ENCODE assay signal across 22 mouse cellular contexts in the genomic region with DNA sequence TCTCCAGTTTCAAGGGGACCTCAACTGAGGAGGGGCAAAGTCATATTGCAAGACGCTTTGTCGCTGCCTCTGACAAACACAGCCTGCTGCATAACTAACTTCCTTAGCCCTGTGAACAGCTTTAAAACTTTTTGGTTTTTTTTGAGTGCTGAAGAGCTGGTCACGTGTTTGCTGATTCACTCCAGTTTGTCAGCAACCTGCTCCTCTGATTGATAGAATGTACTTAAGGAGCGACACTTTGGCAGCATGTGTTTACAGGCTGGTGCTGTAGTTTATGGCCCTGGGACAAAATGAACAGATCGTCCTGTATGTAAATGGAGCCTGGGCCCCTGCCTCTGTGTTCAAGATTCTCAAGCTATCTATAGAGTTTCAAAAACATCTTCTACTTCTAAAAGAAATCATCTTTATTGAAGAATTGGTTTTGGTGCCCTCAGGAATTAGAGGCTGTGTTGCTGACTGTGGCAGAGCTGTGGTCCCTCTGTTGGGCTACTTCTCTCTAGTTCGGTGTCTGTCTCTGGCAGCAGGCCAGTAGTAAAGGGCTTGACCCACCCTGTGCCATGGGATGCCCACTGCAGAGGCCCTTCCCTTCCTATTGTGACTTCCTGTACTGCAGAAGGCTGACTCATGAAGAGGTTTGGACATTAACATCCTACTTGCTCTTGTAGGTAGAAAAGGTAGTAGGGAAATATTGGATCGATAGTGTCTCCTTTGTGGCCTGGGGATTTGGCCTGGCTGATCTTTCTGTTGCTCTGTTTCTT. TPM values are rescaled to one million over a fixed set of nuclear protein-coding genes. Genes with fewer than 3 reads are reported as not detected.
DNase-seq lines count a peak whose midpoint lies in the region; ATAC-seq and TF ChIP-seq lines count a peak whose summit lies in the region.
"Had no signal": no experiment of that assay in that cellular context is flagged by ENCODE, and none has a peak within 500 bp of the region (broad histone marks: within the 10 kb centered on the region; RNA-seq: fewer than 3 reads in every experiment).

No protein-coding gene starts in this region.

- peak; percentile 21 for DNase-seq in adrenal gland, adult 2 months
- DNase-seq in adrenal gland, postnatal 10 days = no peak
- DNase-seq in 3T3-L1 (ENCODE audit: low read depth, low spot score) = peak; percentile 48
- DNase-seq in brain, embryonic 14.5 days (ENCODE audit: low read depth) = peak; percentile 23
- no peak for DNase-seq in left cerebral cortex, postnatal 4 days
- DNase-seq in layer of hippocampus, postnatal 10 days (ENCODE audit: low spot score in 2 of 2) = no peak
- DNase-seq: adrenal gland, adult 8-10 months; cerebellum, adult 2 months; cerebellum, postnatal 14 days; gastrocnemius, postnatal 14 days; heart, adult 18-20 months; heart, postnatal 36 days; kidney, adult 9 months; kidney, postnatal 14 days; layer of hippocampus, adult 9-11 months; lung, embryonic 14.5 days; midbrain, embryonic 14.5 days; right cerebral cortex, postnatal 25 days had no signal

- TF ChIP-seq CTCF in brain, embryonic 14.5 days (IDR thresholded peaks at IDR 0.05; ENCODE audit: borderline replicate concordance, extremely low read depth, insufficient read depth, insufficient read length) = no peak

- TF ChIP-seq POLR2A in brain, embryonic 14.5 days (IDR thresholded peaks at IDR 0.05; ENCODE audit: borderline replicate concordance, extremely low read depth, insufficient read depth, insufficient read length, poor library complexity, severe bottlenecking) = no peak

- peak; percentile 50; the same call in 1 of the 2 replicates for ATAC-seq in megakaryocyte progenitor cell, adult 5-6 weeks (replicated peaks; ENCODE audit: poor library complexity)
- ATAC-seq: activated CD4-positive, CD25-positive, alpha-beta regulatory T cell, adult 4 months; CD4-positive, CD25-positive, alpha-beta regulatory T cell, adult 4 months; intestine, postnatal 0 days had no signal

- intact Hi-C loops in left cerebral cortex, postnatal 4 days (cut with DNase I) = no loop called here

RNA-seq across cellular contexts. Expression of gene Lsm6, which starts 17.9 kb away (rescaled TPM):
- 100 to 1,000 TPM; 134 to 163 TPM for total RNA-seq in adrenal gland, adult 2 months (2021)
- polyA plus RNA-seq in adrenal gland, adult 2 months (2012; rRNA removed) = 3.5 and 4.0 TPM in 2 replicates
- 100 to 1,000 TPM; 103 to 108 TPM for total RNA-seq in adrenal gland, postnatal 10 days (2021)
- polyA plus RNA-seq in brain, embryonic 14.5 days (2012; rRNA removed) = 65.8 and 67.8 TPM in 2 replicates
- total RNA-seq in megakaryocyte progenitor cell, adult 5-6 weeks (2015) = 208 and 211 TPM in 2 replicates
- 214 and 218 TPM in 2 replicates for total RNA-seq in megakaryocyte progenitor cell, adult 5-6 weeks (2017)
- 10 to 100 TPM; 68.3 to 77.1 TPM for total RNA-seq in left cerebral cortex, postnatal 4 days (2021)
- 10 to 100 TPM; 62.3 to 66.3 TPM for total RNA-seq in layer of hippocampus, postnatal 10 days (2021)

Comparison
In these comparisons a context has a peak if more than half of its experiments do, and no peak if none do; other contexts are left out.
1. DNase-seq: peak in adrenal gland, adult 2 months (single experiment), 3T3-L1 (single experiment) and brain, embryonic 14.5 days (single experiment); none in adrenal gland, postnatal 10 days (single experiment), left cerebral cortex, postnatal 4 days (single experiment) and layer of hippocampus, postnatal 10 days (0 of 2).